Mouse (Mus musculus) ES-Bruce4 (cell line): ENCODE data around the gene Trim47.

Experiments used
- CTCF ChIP-seq: IDR thresholded peaks from one replicate; pipeline ENCODE4 v1.8.1; 2011; ENCODE audit warnings: low read depth, low read length
- EP300 ChIP-seq: IDR thresholded peaks from 2 replicates; pipeline ENCODE4 v1.6.1; 2011; ENCODE audit warnings: low read depth, low read length; ENCODE audit not compliant: insufficient read depth
- POLR2A ChIP-seq: IDR thresholded peaks from one replicate; pipeline ENCODE4 v1.8.1; 2011; ENCODE audit warnings: low read length; ENCODE audit not compliant: insufficient read depth

DNA sequence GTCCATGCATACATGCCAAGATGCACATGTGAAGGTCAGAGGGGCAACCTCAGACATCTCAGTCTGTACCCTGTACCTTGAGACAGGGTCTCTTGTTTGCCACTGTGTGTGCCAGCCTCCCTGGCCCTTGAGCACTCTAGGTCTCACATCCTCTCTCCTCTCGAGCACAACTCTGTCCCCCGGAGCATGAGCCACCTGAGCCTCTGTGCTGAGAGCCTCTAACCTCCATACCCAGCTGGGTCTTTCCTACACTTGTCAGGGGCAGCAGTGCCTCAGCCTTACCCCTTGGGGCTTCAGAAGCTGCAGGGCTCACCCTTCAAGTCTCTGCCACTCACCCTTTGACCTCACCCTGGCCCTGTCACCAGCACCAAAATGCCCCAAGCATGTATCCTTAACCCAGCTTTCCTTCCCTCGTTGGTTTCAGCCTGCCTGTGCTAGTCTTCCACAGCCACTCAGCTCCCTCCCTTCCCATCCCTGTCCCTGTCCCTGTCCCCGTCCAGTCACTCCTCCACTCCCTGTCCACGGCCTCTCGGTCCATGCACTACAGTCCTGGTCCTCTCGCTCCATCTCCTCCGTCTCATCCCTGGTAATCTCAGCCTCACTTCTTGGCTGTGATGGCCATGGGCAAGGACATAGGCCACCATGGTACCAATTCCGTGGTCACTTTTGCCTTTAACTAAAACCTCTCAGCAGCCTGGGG lies 2.2 kb upstream of the Trim47 start:
- TF ChIP-seq POLR2A, result no peak
- TF ChIP-seq CTCF, result no peak
- no peak for TF ChIP-seq EP300
